Mouse (Mus musculus) left cerebral cortex, postnatal 36 days (tissue): Measurements from ENCODE around the gene Lman2. TPM values are rescaled to one million over a fixed set of nuclear protein-coding genes. Genes with fewer than 3 reads are reported as not detected.

Experiments used
- DNase-seq, 2 experiments: peaks; one replicate each; pipeline ENCODE4 v3.0.0; 2021 to 2022; ENCODE audit warnings: low spot score in 2 of 2, mixed read lengths in 1 of 2
- intact Hi-C: fragments of 180-260 bp; cut with DNase I; formaldehyde crosslinking; loops from one replicate; pipeline ENCODE4 v1.15.1; 2025
- total RNA-seq, 2 experiments: library from RNA; stranded (reverse); gene quantifications; 2 replicates each; pipeline ENCODE4 v1.2.3; 2021

Lman2 gene
- total RNA-seq, 2 experiments from 2014 or later = 54.9 to 61.3 TPM

- intact Hi-C loops = no loop called here
- no peak for DNase-seq
These were observed 11.8 kb upstream of the Lman2 start for GRCm38 (mm10) chr13:55374206-55374924.

DNA sequence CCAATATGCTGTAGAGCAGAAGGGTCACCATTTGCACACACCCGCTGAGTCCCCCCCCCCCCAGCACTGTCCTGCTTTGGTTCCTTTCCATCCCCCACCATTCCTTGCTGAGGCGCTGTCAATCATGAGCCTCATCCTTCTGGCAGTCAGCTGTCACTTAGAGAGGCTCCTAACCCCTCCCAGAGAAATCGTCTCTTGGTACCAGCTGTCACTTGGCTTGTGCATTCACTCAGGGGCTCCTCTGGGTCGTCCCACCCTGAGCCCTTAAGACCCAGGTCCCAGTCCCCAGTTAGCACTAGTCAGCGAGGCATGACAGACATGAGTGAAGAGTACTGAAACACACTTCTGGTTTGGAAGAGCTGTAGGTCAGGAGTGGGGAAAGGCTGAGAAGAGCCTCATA lies 9.2 kb upstream of the Lman2 start:
- intact Hi-C loops = no loop called here
- no peak for DNase-seq

DNA sequence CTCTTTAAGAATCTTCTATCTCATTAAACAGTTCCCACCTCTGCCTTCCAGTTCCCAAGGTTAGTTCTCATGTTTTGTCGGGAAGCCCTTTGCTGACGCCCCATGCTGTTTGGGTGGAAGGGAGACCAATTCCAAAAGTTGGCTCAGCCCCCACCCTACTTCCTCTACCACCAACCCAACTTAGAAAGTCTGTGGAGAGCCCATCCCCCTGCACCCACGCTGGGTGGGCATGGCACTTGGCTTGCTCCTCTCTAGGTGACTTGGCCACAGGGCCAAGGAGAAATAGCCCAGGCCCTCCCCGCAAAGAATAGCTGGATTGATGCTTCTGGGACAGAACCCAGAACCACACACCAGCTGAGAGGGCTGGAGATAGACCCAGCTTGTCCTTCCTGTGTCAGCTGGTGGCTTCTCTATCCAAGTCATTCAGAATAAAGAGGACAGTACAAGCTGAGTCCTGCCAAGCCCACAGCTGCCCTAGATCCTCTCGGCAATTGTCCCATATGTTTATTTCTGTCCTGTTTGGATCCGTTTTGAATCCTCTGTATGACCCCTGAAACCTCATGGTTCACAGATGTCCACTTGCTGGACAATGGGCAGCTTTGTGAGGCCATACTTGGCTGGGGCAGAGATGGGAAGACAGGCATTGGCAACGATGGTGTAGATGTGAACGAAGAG lies 8.6 kb upstream of the Lman2 start:
- intact Hi-C loops = no loop called here
- DNase-seq = no peak

DNA sequence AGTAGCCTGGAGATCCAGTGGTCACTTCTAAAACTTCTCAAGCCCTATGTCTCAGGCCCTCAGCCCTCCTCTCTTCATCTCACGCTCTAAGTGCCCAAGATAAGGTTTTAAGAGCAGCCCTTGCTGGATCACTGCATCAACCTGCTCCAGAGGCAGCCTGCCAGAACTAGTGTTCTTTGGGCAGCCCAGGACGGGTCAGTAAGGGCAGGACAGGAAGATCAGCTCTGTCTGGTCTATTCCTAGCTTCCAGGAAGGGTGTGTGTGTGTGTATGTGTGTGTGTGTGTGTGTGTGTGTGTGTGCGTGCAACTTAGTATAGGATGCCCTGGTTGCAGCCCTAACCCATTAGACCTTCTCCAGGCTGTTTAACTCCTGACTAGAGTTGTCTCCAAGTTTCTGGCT lies 7.7 kb upstream of the Lman2 start:
- no peak for DNase-seq
- intact Hi-C loops = no loop called here

DNA sequence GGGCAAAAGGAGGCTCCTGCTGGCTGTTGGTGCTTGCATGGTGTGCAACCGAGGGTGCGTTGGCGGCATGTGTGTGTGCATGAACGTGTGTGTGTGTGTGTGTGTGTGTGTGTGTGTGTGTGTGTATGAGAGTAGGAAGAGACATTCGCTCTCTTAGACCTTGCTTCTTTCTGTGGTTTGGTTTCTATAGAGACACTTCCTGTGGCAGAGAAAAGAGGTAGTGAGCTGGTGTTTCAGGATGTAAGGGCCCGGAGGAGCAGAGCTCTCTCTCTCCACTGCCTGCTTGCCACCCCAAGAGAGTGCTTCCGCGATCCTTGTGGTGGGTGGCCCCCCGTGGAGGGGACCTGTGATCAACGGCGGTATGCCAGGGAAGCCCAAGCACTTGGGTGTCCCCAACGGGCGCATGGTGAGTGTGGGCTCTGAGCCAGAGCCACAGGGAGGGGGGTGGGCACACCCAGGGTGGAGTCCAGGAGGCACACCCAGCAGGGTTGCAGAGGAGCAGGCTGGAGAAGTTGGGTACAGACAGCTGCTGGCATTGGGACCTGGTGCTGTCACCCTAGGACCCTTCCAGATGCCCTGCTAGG lies 7.0 kb upstream of the Lman2 start, which contains the start of gene Rgs14:
Gene Rgs14, plus strand, starts transcription at position 202 of the 584 bp plus-strand sequence.
- intact Hi-C loops = no loop called here
- DNase-seq = peak; percentile 48 to 49

DNA sequence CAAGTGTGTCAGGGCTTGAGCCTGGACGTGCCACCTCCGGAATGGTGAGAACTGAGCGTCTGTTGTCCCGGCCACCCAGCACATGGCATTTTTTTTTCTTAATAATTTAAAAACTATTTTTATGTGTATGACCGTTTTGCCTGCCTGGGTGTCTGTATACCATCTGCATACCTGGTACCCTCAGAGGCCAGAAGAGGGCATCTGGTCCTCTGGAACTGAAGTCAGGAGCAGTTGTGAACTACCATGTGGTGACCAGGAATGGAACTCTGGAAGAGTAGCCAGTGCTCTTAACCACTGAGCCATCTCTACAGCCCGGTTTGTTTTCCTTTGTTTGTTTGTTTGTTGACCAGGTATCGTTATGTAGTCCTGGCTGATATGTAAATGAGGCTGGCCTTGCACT lies 5.8 kb upstream of the Lman2 start:
- DNase-seq = no peak
- intact Hi-C loops = no loop called here

GRCm38 (mm10) chr13:55361974-55362452 lies 570 bp downstream of the Lman2 start:
- no peak for DNase-seq
- intact Hi-C loops = no loop called here

DNA sequence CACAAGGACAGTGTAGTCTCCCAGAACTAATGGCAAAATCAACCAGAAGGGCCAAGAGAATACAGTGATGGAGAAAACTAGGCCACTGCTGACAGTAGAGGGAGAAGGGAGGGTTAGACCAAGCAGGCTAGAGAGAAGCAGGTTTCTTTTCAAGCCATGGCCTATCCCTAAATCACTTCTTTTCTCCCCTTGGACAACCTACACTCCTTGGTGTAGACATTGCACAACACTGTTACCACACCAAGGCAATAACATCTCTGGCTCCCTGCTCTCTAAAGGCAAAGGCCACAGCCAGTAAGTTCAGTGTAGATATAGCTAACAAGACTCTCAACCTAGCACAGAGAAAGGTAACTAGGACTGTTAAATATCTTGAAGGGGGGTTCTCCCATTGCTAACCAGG lies 1.4 kb downstream of the Lman2 start:
- no peak for DNase-seq
- intact Hi-C loops = no loop called here

DNA sequence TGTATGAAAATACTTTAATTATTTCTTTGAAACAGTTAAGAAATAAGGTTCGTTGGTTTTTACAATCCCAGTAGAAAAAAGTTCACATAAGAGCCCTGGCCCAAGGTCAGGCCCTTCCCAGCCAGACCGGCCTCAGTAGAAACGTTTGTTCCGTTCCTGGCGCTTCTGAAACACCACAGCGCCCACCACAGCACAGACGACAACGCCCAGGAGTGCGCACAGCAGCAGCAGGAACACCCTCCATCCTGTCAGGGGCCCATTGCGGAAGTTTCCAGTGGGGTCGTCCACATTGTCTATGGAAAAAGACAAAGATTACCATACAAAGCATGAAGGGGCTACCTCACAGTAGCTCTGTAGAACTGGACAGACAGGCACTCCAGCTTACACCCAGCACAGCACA lies 15.8 kb downstream of the Lman2 start:
- intact Hi-C loops = no loop called here
- DNase-seq = no peak

- DNase-seq = peak in 1 of 2 experiments; percentile 49
- intact Hi-C loops = no loop called here
These were observed 18.3 kb downstream of the Lman2 start for GRCm38 (mm10) chr13:55344286-55344685.

DNA sequence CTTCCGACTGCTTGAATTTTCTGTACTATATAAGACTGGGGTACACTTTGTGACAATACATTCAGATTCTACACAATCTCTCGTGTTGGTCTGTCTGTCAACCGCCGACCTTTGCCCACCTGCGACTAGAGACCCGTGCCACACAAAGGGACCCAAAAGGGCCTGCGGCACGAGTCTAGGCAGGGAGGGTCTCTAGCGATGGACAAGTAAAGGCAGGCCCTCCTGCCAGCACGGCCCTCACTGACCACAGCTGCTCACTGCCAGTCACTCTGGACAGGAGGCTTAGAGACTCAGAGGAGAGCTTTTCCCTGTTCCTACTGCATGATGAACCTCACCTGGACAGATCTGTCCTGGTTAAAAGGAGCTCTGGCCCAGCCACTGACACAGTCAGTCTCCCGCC lies 20.1 kb downstream of the Lman2 start:
- intact Hi-C loops = no loop called here
- DNase-seq = no peak

GRCm38 (mm10) chr13:55339259-55339658 lies 23.3 kb downstream of the Lman2 start:
- intact Hi-C loops = no loop called here
- no peak for DNase-seq

GRCm38 (mm10) chr13:55338131-55339054 lies 24.2 kb downstream of the Lman2 start:
- intact Hi-C loops = no loop called here
- no peak for DNase-seq

- DNase-seq = no peak
- intact Hi-C loops = no loop called here
These were observed 25.1 kb downstream of the Lman2 start for GRCm38 (mm10) chr13:55337341-55337975.

- intact Hi-C loops = no loop called here
- DNase-seq = no peak
These were observed 26.9 kb downstream of the Lman2 start for GRCm38 (mm10) chr13:55335701-55336100.

DNA sequence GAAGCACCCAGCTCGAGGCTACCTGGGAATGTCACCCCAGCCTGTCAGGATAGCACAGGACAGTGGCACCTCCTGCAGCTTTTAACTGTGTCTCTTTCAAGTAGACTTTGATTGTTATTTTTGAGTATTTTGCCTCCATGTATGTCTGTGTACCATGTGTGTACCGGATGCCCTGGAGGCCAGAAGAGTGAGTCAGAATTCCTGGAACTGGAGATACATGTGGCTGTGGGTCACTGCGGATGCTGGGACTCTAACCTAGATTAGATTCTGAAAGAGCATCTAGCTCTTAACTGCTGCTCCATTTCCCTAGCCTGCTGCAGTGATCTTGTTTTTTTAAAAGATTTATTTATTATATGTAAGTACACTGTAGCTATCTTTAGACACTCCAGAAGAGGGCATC lies 30.3 kb downstream of the Lman2 start:
- intact Hi-C loops = no loop called here
- DNase-seq = no peak

DNA sequence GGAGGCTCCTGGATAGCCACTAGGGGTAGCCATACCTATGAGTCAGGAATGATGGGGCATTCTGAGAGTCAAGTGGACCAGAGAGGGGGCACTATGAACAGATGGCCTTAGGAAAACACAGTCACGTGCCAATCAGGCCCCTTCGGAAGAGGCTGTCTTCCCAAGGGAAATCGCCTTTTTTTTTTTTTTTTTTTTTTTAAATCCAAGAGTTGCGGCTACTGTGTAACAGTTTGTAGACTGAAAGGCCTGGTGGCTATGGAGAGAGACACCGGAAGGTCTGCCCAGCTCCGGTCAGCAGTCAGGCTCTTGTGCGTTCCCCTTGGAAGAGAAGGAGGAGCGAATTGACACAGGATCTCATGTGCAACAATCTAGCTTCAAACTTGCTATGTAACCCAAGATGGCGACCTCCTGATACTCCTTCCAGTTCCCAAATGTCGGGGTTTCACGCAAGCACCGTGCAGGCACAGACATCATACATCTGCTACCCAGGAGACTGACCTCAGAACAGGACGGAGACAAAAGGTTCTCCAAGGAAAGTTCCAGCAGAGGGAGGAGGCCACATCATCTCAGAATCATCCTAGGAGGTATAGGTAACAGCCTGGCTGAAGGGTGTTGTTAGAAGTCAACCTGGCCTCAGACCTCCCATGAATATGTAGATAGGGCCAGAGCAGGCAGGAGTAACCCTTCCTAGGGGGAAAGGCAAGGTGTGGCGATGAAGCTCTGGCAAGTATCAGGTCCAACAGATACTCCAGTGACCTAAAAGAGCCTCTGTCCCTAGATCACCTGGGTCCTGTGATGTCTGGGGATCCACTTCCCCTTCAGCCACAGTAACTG lies 31.8 kb downstream of the Lman2 start:
- intact Hi-C loops = no loop called here
- DNase-seq = no peak

GRCm38 (mm10) chr13:55329683-55330566 lies 32.7 kb downstream of the Lman2 start, which contains the start of gene Mxd3:
Gene Mxd3 (minus strand): TSS chr13:55329823.
- DNase-seq = peak; percentile 82 to 86
- intact Hi-C loops = no loop called here
